Mouse (Mus musculus) stomach, embryonic 14.5 days (tissue): ENCODE measurements around the gene Gna13. TPM values are rescaled to one million over a fixed set of nuclear protein-coding genes. Genes with fewer than 3 reads are reported as not detected.

Experiments
- ATAC-seq: fragments of 200-750 bp; cut with Nextera tagmentation; 2 replicates; pipeline ENCODE4 v1.8.0; 2017; ENCODE audit warnings: low read depth, moderate TSS enrichment; ENCODE audit not compliant: insufficient number of reproducible peaks, insufficient read depth, low FRiP score
- H3K27ac ChIP-seq: fragments of 300-500 bp; sonication (generic); 2 replicates; pipeline ENCODE4 v1.5.1; 2014; ENCODE audit warnings: mild to moderate bottlenecking, low read length, moderate library complexity, mixed read lengths
- H3K27me3 ChIP-seq: fragments of 300-500 bp; sonication (generic); 2 replicates; pipeline ENCODE4 v1.6.1; 2014; ENCODE audit warnings: low read length, control low read depth, mixed read lengths; ENCODE audit not compliant: control insufficient read depth, insufficient read depth
- H3K36me3 ChIP-seq: fragments of 300-500 bp; sonication (generic); 2 replicates; pipeline ENCODE4 v1.6.1; 2014; ENCODE audit warnings: mild to moderate bottlenecking, control low read depth, low read length, moderate library complexity, mixed read lengths; ENCODE audit not compliant: control insufficient read depth, insufficient read depth
- H3K4me1 ChIP-seq: fragments of 300-500 bp; sonication (generic); 2 replicates; pipeline ENCODE4 v1.6.1; 2014; ENCODE audit warnings: low read length, control low read depth, mixed read lengths; ENCODE audit not compliant: control insufficient read depth, insufficient read depth
- H3K4me2 ChIP-seq: fragments of 300-500 bp; sonication (generic); replicated peaks from 2 replicates; pipeline ENCODE4 v1.6.1; 2014; ENCODE audit warnings: low read depth, low read length, control low read depth
- H3K4me3 ChIP-seq: fragments of 300-500 bp; sonication (generic); 2 replicates; pipeline ENCODE4 v1.5.1; 2014; ENCODE audit warnings: low read depth, low read length, control low read depth
- H3K9ac ChIP-seq: fragments of 300-500 bp; sonication (generic); replicated peaks from 2 replicates; pipeline ENCODE4 v1.6.1; 2014; ENCODE audit warnings: low read depth, mild to moderate bottlenecking, control low read depth, low read length, moderate library complexity, mixed read lengths
- H3K9me3 ChIP-seq: fragments of 300-500 bp; sonication (generic); 2 replicates; pipeline ENCODE4 v1.6.1; 2016; ENCODE audit warnings: low read depth, low read length, control low read depth; ENCODE audit not compliant: control insufficient read depth
- WGBS: fragments of 180-500 bp; shearing (Covaris S2); extraction: QIAGEN DNeasy Blood & Tissue Kit; methylation state at CpG from one replicate; pipeline ENCODE4 v1.1.7; 2014; 5-methylcytosine and 5-hydroxymethylcytosine counted together
- polyA plus RNA-seq: library from polyadenylated mRNA; unstranded; fragments of >200 nt; fragmentation: Nextera tagmentation; extraction: Ambion mirVana; gene quantifications from 2 replicates; pipeline ENCODE4 v1.2.1, GENCODE M21; 2014

Gene Gna13
- 34.0 and 35.7 TPM in 2 replicates for polyA plus RNA-seq

GRCm38 (mm10) chr11:109362463-109363190 lies at the start of gene Gna13:
Gene Gna13, plus strand, starts transcription at chr11:109362831.
- H3K27me3 ChIP-seq = no peaks in the 10 kb centered on the region
- peak within 1 kb of the TSS; percentile 74 for H3K4me2 ChIP-seq
- ATAC-seq = peak; percentile 82
- H3K9me3 ChIP-seq = no peaks in the 10 kb centered on the region
- under 1% methylated on average over 70 of the region's 89 CpGs for WGBS
- H3K4me1 ChIP-seq = peaks cover 49% of the 10 kb centered on the region
- H3K27ac ChIP-seq = peak within 1 kb of the TSS; percentile 96
- H3K9ac ChIP-seq = peak within 1 kb of the TSS; percentile 95
- peaks cover 10% of the 10 kb centered on the region for H3K36me3 ChIP-seq
- H3K4me3 ChIP-seq = peak within 1 kb of the TSS; percentile 97

GRCm38 (mm10) chr11:109316921-109317320 lies 45.7 kb upstream of the Gna13 start:
- WGBS = 38% methylated on average over 4 of the region's 4 CpGs
- Histone ChIP-seq H3K4me1 (no peaks in the 10 kb centered on the region), H3K9me3 (no peaks in the 10 kb centered on the region), H3K36me3 (no peaks in the 10 kb centered on the region), H3K27me3 (no peaks in the 10 kb centered on the region), H3K4me3 (no peak overlapping the region), H3K4me2 (no peak overlapping the region), H3K9ac (no peak overlapping the region), H3K27ac (no peak overlapping the region)
- no peak for ATAC-seq

GRCm38 (mm10) chr11:109319471-109319870 lies 43.2 kb upstream of the Gna13 start:
- WGBS = 91% methylated on average over 4 of the region's 4 CpGs
- no peak overlapping the region for H3K27ac ChIP-seq
- H3K4me3 ChIP-seq = no peak overlapping the region
- H3K4me1 ChIP-seq = no peaks in the 10 kb centered on the region
- H3K9me3 ChIP-seq = no peaks in the 10 kb centered on the region
- H3K36me3 ChIP-seq = no peaks in the 10 kb centered on the region
- H3K27me3 ChIP-seq = no peaks in the 10 kb centered on the region
- no peak overlapping the region for H3K9ac ChIP-seq
- no peak overlapping the region for H3K4me2 ChIP-seq
- no peak for ATAC-seq

GRCm38 (mm10) chr11:109319946-109320345 lies 42.7 kb upstream of the Gna13 start:
- H3K9ac ChIP-seq = no peak overlapping the region
- no peaks in the 10 kb centered on the region for H3K9me3 ChIP-seq
- no peak overlapping the region for H3K4me3 ChIP-seq
- WGBS = 77% methylated on average over 5 of the region's 5 CpGs
- H3K4me1 ChIP-seq = no peaks in the 10 kb centered on the region
- H3K36me3 ChIP-seq = no peaks in the 10 kb centered on the region
- H3K27ac ChIP-seq = no peak overlapping the region
- no peak overlapping the region for H3K4me2 ChIP-seq
- ATAC-seq = no peak
- H3K27me3 ChIP-seq = no peaks in the 10 kb centered on the region

- 44% methylated on average over 8 of the region's 8 CpGs for WGBS
- ATAC-seq = no peak
Observed at GRCm38 (mm10) chr11:109320361-109320933, 42.2 kb upstream of the Gna13 start.

GRCm38 (mm10) chr11:109326270-109326669 lies 36.4 kb upstream of the Gna13 start:
- H3K27me3 ChIP-seq = no peaks in the 10 kb centered on the region
- WGBS = 62% methylated on average over 13 of the region's 13 CpGs

More at GRCm38 (mm10) chr11:109320361-109320933, 42.2 kb upstream of the Gna13 start:
- Histone ChIP-seq H3K27me3 (no peaks in the 10 kb centered on the region), H3K27ac (no peak overlapping the region), H3K9ac (no peak overlapping the region), H3K4me1 (no peaks in the 10 kb centered on the region), H3K36me3 (no peaks in the 10 kb centered on the region), H3K9me3 (no peaks in the 10 kb centered on the region), H3K4me3 (no peak overlapping the region), H3K4me2 (no peak overlapping the region)

GRCm38 (mm10) chr11:109327381-109327780 lies 35.2 kb upstream of the Gna13 start:
- no peak for ATAC-seq
- no peak overlapping the region for H3K9ac ChIP-seq
- 45% methylated on average over 3 of the region's 3 CpGs for WGBS
- no peaks in the 10 kb centered on the region for H3K36me3 ChIP-seq
- H3K4me1 ChIP-seq = no peaks in the 10 kb centered on the region
- H3K4me2 ChIP-seq = no peak overlapping the region
- H3K9me3 ChIP-seq = no peaks in the 10 kb centered on the region
- no peaks in the 10 kb centered on the region for H3K27me3 ChIP-seq
- H3K4me3 ChIP-seq = no peak overlapping the region
- H3K27ac ChIP-seq = no peak overlapping the region

More at GRCm38 (mm10) chr11:109326270-109326669, 36.4 kb upstream of the Gna13 start:
- Histone ChIP-seq H3K4me3 (no peak overlapping the region), H3K4me2 (no peak overlapping the region), H3K9ac (no peak overlapping the region), H3K27ac (no peak overlapping the region), H3K36me3 (no peaks in the 10 kb centered on the region), H3K9me3 (no peaks in the 10 kb centered on the region), H3K4me1 (no peaks in the 10 kb centered on the region)
- no peak for ATAC-seq

GRCm38 (mm10) chr11:109327952-109328351 lies 34.7 kb upstream of the Gna13 start:
- 83% methylated on average over 10 of the region's 10 CpGs for WGBS
- Histone ChIP-seq H3K4me1 (no peaks in the 10 kb centered on the region), H3K9ac (no peak overlapping the region), H3K27ac (no peak overlapping the region), H3K36me3 (no peaks in the 10 kb centered on the region), H3K27me3 (no peaks in the 10 kb centered on the region), H3K9me3 (no peaks in the 10 kb centered on the region), H3K4me2 (no peak overlapping the region), H3K4me3 (no peak overlapping the region)
- no peak for ATAC-seq
